Mouse (Mus musculus) heart, adult 2 months (tissue): Measurements from ENCODE around the gene Cytip. TPM values are rescaled to one million over a fixed set of nuclear protein-coding genes. Genes with fewer than 3 reads are reported as not detected.

ENCODE experiments used
- DNase-seq, 2 experiments: peaks; one replicate each; pipeline ENCODE4 v3.0.0; 2021
- H3K27ac ChIP-seq: fragments of 200-600 bp; 2 replicates; pipeline ENCODE4 v1.8.1; 2022
- H3K27me3 ChIP-seq: fragments of 200-500 bp; 2 replicates; pipeline ENCODE4 v1.6.1; 2012; ENCODE audit warnings: mild to moderate bottlenecking, low read length, inconsistent platforms, mixed read lengths; ENCODE audit not compliant: control insufficient read depth, insufficient read depth
- H3K36me3 ChIP-seq: fragments of 200-500 bp; 2 replicates; pipeline ENCODE4 v1.6.1; 2012; ENCODE audit warnings: low read length, inconsistent platforms; ENCODE audit not compliant: control insufficient read depth, insufficient read depth
- H3K4me1 ChIP-seq: fragments of 200-500 bp; 2 replicates; pipeline ENCODE4 v1.6.1; 2011; ENCODE audit warnings: low read length; ENCODE audit not compliant: control insufficient read depth, insufficient read depth
- H3K4me3 ChIP-seq: fragments of 200-600 bp; 2 replicates; pipeline ENCODE4 v1.8.1; 2022
- H3K79me2 ChIP-seq: fragments of 200-500 bp; replicated peaks from 2 replicates; pipeline ENCODE4 v1.6.1; 2012; ENCODE audit warnings: mild to moderate bottlenecking, inconsistent platforms, low read length, moderate library complexity, mixed read lengths; ENCODE audit not compliant: control insufficient read depth, insufficient read depth
- H3K9ac ChIP-seq: fragments of 200-500 bp; 2 replicates; pipeline ENCODE4 v1.6.1; 2012; ENCODE audit warnings: low read depth, mild to moderate bottlenecking, control low read depth, inconsistent platforms, low read length, mixed read lengths
- CTCF ChIP-seq: fragments of 200-600 bp; IDR thresholded peaks from 2 replicates; pipeline ENCODE4 v1.8.1; 2022; ENCODE audit warnings: antibody characterized with exemption, mild to moderate bottlenecking, moderate library complexity
- EP300 ChIP-seq: fragments of 200-500 bp; IDR thresholded peaks from 2 replicates; pipeline ENCODE4 v1.6.1; 2011; ENCODE audit warnings: low read depth, low read length, control low read depth; ENCODE audit not compliant: insufficient read depth
- POLR2A ChIP-seq: fragments of 200-500 bp; IDR thresholded peaks from 2 replicates; pipeline ENCODE4 v1.6.1; 2011; ENCODE audit warnings: mild to moderate bottlenecking, low read depth, low read length, control low read depth; ENCODE audit not compliant: insufficient read depth
- WGBS: fragments of 180-500 bp; shearing (Covaris S2); methylation state at CpG from one replicate; pipeline ENCODE4 v1.1.7; 2018; 5-methylcytosine and 5-hydroxymethylcytosine counted together
- intact Hi-C: fragments of 180-260 bp; cut with DNase I; formaldehyde crosslinking; loops from one replicate; pipeline ENCODE4 v1.15.1; 2025
- polyA plus RNA-seq: library from polyadenylated mRNA; depleted of rRNA; stranded (reverse); fragments of >200 nt; gene quantifications from 2 replicates; pipeline ENCODE4 v1.2.3, GENCODE M21; 2012
- total RNA-seq, 2 experiments: library from RNA; stranded (reverse); gene quantifications; 2 replicates each; pipeline ENCODE4 v1.2.3; 2021

Gene Cytip
- total and polyA plus RNA-seq, 3 experiments: 1.3 to 5.7 (median 2.5) TPM

DNA sequence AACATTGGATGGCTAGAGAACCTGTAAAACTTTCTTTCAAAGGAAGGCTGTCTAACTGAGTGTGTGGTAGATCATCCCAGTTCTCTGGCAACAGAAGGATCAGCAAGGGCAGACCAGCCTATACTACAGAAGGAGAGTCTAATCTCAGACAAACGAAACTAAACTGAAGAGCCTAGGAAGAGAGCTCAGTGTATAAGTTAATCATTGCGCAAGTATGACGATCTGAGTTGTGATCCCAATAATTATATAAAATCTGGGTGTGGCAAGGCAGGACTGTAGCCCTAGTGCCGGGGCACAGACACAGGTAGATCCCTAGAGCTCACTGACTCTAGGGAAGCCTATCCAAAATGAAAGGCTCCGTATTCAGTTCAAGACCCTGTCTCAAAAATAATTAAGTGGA is 3.2 kb downstream of the Cytip start:
- Histone ChIP-seq H3K27ac (no peak overlapping the region), H3K27me3 (no peaks in the 10 kb centered on the region), H3K4me3 (no peak overlapping the region), H3K36me3 (no peaks in the 10 kb centered on the region), H3K4me1 (no peaks in the 10 kb centered on the region), H3K79me2 (no peaks in the 10 kb centered on the region), H3K9ac (no peak overlapping the region)
- 91% methylated on average over 5 of the region's 5 CpGs for WGBS
- no peak for TF ChIP-seq POLR2A
- TF ChIP-seq EP300: no peak
- TF ChIP-seq CTCF: no peak
- DNase-seq: no peak
- intact Hi-C loops: no loop called here

DNA sequence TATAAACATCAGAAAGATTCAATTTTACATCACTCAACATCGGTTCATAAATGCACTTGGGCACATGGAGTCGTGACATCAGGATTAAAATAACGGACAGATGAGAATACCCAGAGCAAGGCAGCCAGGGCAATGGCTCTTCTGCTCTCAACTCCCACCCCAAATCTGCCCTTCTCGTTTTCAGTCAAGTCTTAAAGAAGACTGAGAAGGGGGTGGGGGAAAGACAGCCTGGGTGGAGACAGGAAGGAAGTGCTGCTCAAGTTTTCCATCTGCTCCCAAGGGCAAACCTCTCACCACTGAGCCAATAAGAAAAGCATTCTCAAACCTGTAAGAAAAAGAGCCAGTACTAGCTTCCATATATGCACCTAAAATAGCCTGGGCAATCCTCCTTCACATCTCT is 5.8 kb downstream of the Cytip start:
- Histone ChIP-seq H3K79me2 (no peaks in the 10 kb centered on the region), H3K27ac (no peak overlapping the region), H3K27me3 (no peaks in the 10 kb centered on the region), H3K4me3 (no peak overlapping the region), H3K9ac (no peak overlapping the region), H3K36me3 (no peaks in the 10 kb centered on the region), H3K4me1 (no peaks in the 10 kb centered on the region)
- no peak for DNase-seq
- no peak for TF ChIP-seq POLR2A
- TF ChIP-seq CTCF: no peak
- intact Hi-C loops: loop anchor here (10.0 kb wide), 1 partner anchor 135 kb away; the partner anchor contains the start of gene Ermn
- 56% methylated on average over 4 of the region's 4 CpGs for WGBS

DNA sequence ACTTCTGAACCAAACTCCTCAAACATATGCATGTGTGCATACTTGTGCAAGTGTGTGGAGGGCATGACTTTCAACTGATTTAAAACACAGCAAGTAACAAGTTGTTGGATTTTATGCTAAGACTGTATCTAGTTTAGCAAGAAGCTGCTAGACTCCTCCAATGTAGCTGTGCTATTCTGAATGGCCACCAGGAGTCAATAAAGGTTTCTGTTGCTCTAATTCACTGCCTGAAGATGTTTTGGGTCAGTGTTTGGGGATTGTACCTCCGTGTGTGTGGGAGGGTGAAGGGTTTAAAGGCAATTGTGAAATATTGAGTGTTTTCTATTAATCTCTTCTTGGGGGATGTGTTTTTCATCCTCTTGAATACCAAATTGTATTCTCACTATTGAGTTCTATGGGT is 6.4 kb downstream of the Cytip start:
- no peak for DNase-seq
- Histone ChIP-seq H3K4me3 (no peak overlapping the region), H3K36me3 (no peaks in the 10 kb centered on the region), H3K27me3 (no peaks in the 10 kb centered on the region), H3K4me1 (no peaks in the 10 kb centered on the region), H3K9ac (no peak overlapping the region), H3K27ac (no peak overlapping the region), H3K79me2 (no peaks in the 10 kb centered on the region)
- intact Hi-C loops: loop anchor here (10.0 kb wide), 1 partner anchor 134 kb away; the partner anchor contains the start of gene Ermn
- TF ChIP-seq EP300 (no peak), POLR2A (no peak), CTCF (peak; percentile 22; the same call in 1 of the 2 replicates)
- WGBS: 37% methylated on average over 1 of the region's 1 CpGs

DNA sequence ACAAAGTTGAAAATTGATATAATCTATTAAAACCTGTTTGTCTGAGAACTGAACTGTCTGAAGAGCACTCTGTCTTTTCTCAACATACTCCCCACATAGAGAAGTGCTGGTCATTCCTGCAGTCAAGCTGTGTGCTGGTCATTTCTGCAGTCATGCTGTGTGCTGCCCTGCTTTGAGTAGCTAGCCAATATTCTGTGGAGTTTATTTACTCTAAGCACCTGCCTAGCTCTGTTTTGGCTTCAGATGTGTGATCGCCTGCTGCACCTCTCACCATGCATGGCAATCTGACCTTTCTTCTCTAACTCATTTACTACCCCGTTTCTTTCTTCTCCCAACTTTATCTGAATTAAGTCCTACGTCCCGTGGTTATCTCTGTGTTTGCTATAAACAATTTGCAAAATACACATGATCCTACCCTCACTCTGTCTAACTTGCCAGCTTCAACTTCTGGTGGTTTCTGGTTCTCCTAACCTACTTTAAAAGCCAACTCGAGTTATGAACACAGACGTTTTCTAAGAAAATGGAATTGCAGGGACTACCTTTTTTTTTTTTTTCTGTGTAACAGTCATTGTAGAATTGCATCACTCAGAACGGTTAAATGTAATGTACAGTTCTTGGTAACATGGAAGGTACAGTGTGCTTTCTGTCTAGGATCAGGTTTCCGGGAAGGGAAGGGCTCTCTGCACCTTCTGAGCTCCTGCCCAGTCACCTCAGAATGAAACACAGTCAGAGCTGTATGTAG is 7.9 kb downstream of the Cytip start:
- TF ChIP-seq EP300: no peak
- TF ChIP-seq CTCF: no peak
- no peak for TF ChIP-seq POLR2A
- WGBS: 73% methylated on average over 8 of the region's 8 CpGs
- intact Hi-C loops: loop anchor here (10.0 kb wide), 1 partner anchor 133 kb away; the partner anchor contains the start of gene Ermn
- no peaks in the 10 kb centered on the region for H3K79me2 ChIP-seq
- H3K4me1 ChIP-seq: no peaks in the 10 kb centered on the region
- no peak overlapping the region for H3K4me3 ChIP-seq
- H3K27me3 ChIP-seq: no peaks in the 10 kb centered on the region
- H3K9ac ChIP-seq: no peak overlapping the region
- no peaks in the 10 kb centered on the region for H3K36me3 ChIP-seq
- no peak for DNase-seq
- no peak overlapping the region for H3K27ac ChIP-seq

DNA sequence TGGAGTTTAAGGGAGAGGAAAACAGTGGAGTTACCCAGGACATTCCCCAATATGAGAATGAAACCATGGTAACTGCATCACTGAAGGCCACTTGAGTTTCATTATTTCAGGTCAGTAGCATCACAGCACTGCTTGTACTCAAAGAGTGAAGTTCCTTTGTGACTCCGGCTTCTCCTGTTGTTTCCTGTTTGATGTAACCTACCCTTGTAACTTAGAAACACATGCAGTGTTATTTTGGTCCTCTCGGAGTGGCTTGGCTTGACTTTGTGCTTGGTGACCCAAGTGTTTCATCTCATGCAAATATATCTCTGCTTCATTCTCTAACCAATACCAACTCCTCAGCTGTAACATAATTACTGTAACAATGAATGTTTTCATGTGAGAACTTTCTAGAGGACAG is 11.1 kb downstream of the Cytip start:
- Histone ChIP-seq H3K36me3 (no peaks in the 10 kb centered on the region), H3K27ac (no peak overlapping the region), H3K9ac (no peak overlapping the region), H3K4me1 (no peaks in the 10 kb centered on the region), H3K79me2 (no peaks in the 10 kb centered on the region), H3K4me3 (no peak overlapping the region), H3K27me3 (no peaks in the 10 kb centered on the region)
- WGBS: 28% methylated on average over 2 of the region's 2 CpGs
- no peak for DNase-seq
- no peak for TF ChIP-seq POLR2A
- no peak for TF ChIP-seq EP300
- TF ChIP-seq CTCF: no peak
- intact Hi-C loops: loop anchor here (10.0 kb wide), 1 partner anchor 129 kb away; the partner anchor contains the start of gene Ermn

DNA sequence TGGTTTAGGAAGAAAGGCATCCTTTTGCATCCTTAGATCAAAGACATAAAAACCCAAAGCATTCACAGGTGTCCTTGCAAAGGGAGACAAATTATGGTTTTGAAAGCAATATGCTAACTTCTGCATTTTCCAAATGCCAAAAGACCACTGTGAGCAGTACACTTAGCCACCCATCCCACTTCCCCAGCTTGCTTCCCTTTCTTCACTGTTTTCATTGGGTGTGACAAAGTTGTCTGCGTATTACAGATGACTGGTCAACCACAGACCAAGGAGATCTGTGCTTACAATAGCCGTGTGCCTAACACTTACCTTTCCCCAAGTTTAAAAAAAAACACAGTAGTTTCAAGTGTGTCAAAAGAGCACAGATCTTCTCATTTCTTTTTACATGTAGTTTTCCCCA is 11.7 kb downstream of the Cytip start:
- H3K27ac ChIP-seq: no peak overlapping the region
- H3K79me2 ChIP-seq: no peaks in the 10 kb centered on the region
- no peak overlapping the region for H3K4me3 ChIP-seq
- no peaks in the 10 kb centered on the region for H3K4me1 ChIP-seq
- no peaks in the 10 kb centered on the region for H3K36me3 ChIP-seq
- no peak overlapping the region for H3K9ac ChIP-seq
- no peaks in the 10 kb centered on the region for H3K27me3 ChIP-seq
- DNase-seq: no peak
- TF ChIP-seq CTCF (no peak), EP300 (no peak), POLR2A (no peak)
- WGBS: 84% methylated on average over 2 of the region's 2 CpGs
- intact Hi-C loops: loop anchor here (10.0 kb wide), 1 partner anchor 129 kb away; the partner anchor contains the start of gene Ermn
